Mouse (Mus musculus) gastrocnemius, adult 18-20 months (tissue): ENCODE measurements around the gene Lrrc2. TPM values are rescaled to one million over a fixed set of nuclear protein-coding genes. Genes with fewer than 3 reads are reported as not detected.

ENCODE experiments used
- microRNA-seq: library from miRNA; unstranded; fragments of <30 nt; microRNA quantifications from one replicate; pipeline ENCODE4 v1.2.0, GENCODE M21; 2021
- total RNA-seq, 2 experiments: library from RNA; stranded (reverse); gene quantifications; 2 replicates each; pipeline ENCODE4 v1.2.3; 2021

The Lrrc2 gene
- total RNA-seq, 2 experiments from 2014 or later: 82.8 to 112 TPM

Small RNA genes lying within 50 kb of the gene (microRNA-seq; reads per million reads assigned to microRNA genes)
- gene Gm24269: not detected

Other genes starting within 250 kb of the Lrrc2 start
- 100 to 1,000 TPM; 624 to 860 TPM for gene Myl3, start 209.7 kb upstream of the Lrrc2 start, total RNA-seq
- 1 to 10 TPM in 1 of 2 experiments, under 1 TPM in 1; 0.82 to 1.1 TPM for gene Pth1r, start 204.4 kb upstream of the Lrrc2 start, total RNA-seq
- not detected for gene Prss42, start 153.4 kb upstream of the Lrrc2 start, total RNA-seq
- not detected for gene Prss44, start 137.6 kb upstream of the Lrrc2 start, total RNA-seq
- gene Prss43, start 124.9 kb upstream of the Lrrc2 start, total RNA-seq: not detected
- not detected for gene Prss45, start 117.0 kb upstream of the Lrrc2 start, total RNA-seq
- not detected for gene Prss46, start 107.0 kb upstream of the Lrrc2 start, total RNA-seq
- gene Prss50, start 93.6 kb upstream of the Lrrc2 start, total RNA-seq: not detected
- 1 to 10 TPM; 4.2 to 4.7 TPM for gene Als2cl, start 71.7 kb upstream of the Lrrc2 start, total RNA-seq
- 1 to 10 TPM in 1 of 2 experiments, under 1 TPM in 1; 0.91 to 1.0 TPM for gene Tmie, start 71.4 kb upstream of the Lrrc2 start, total RNA-seq
- gene Fam240a, start 34.7 kb upstream of the Lrrc2 start, total RNA-seq: 1 to 10 TPM; 1.2 TPM
- gene Tdgf1, start 5.4 kb upstream of the Lrrc2 start, total RNA-seq: not detected
- gene Rtp3, start 39.0 kb downstream of the Lrrc2 start, total RNA-seq: 1 to 10 TPM in 1 of 2 experiments, under 1 TPM in 1; 0.94 to 2.4 TPM
- under 1 TPM in 1 of 2 experiments, not detected in 1; 0.07 TPM for gene Ltf, start 67.7 kb downstream of the Lrrc2 start, total RNA-seq
- gene Ccrl2, start 106.0 kb downstream of the Lrrc2 start, total RNA-seq: 1 to 10 TPM; 7.7 to 7.9 TPM
- 10 to 100 TPM; 72.4 to 82.2 TPM for gene Lrrfip2, start 166.0 kb downstream of the Lrrc2 start, total RNA-seq